Mouse (Mus musculus) right cerebral cortex, adult 18-20 months (tissue): ENCODE measurements around the gene Asic4.

ENCODE experiments used
- DNase-seq: peaks from one replicate; pipeline ENCODE4 v3.0.0; 2022; ENCODE audit warnings: mixed read lengths

Asic4 gene

DNA sequence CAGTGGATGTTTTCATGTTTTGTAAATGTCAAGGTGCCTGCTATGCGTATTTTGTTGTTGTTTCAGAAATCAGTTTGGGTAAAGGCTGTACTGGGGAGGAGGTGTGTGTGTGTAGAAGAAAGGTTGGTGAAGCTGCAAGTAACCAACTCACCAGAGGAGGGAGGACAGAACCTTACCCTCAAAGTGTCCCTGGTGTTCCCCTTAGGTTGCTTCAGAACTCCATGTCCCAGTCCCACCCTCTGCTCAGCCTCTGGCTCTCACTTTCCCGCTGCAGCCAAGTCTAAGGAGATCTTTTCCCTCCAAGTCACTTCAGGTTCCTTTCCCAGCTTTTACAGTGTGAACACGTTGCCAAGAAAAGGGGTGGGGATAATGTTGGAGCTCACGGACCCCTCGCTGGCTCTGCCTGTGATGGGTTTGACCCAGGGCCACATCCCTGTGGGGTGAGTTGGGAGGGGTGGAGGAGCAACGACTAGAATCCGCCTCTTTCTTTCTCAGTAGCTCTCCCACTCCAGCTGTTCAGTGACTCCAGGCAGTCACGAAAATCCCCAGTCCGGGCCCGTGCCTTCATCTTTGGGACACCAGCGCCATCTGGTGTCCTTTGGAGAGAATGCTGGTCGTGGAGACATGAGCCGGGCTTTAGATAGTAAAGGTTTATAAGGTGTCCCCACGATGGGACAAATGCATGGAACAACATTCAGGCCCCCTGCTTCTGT, 17.1 kb downstream of the Asic4 start:
- DNase-seq: peak; percentile 75

DNA sequence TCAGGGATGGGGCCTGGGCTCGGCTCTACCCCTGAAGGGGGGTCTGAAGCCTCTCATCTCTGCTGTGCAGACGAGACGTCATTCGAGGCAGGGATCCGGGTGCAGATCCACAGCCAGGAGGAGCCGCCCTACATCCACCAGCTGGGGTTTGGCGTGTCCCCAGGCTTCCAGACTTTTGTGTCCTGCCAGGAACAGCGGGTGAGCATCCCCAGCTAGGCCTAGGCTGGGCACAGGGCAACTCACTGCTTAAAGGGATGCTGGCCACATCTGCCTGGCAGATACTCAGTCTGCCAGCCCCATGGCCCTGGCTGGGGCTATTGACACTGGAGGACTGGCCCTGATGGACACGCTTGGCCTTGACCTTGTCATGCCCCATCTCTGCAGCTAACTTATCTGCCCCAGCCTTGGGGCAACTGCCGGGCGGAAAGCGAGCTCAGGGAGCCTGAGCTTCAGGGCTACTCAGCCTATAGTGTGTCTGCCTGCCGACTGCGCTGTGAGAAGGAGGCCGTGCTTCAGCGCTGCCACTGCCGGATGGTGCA, 19.1 kb downstream of the Asic4 start:
- DNase-seq: no peak

DNA sequence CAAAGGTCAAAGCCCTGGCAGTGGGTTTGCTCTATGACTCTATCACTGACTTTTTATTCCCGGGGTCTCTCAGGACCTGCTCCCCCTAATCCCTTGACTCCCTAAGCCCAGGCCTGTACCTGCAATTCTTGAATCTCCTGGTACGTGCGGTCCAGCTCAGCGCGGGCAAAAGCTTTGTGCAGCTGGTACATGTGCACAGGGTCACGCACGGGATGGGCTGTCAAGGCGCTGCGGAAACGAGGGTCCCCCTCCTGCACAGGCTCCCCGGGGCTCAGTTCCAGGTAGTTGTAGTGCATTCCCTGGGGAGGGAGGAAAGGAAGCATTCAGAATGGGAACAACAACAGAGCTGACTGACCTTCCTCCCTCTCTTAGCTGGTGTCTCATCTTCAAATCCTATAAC, 26.2 kb downstream of the Asic4 start:
- DNase-seq: no peak

DNA sequence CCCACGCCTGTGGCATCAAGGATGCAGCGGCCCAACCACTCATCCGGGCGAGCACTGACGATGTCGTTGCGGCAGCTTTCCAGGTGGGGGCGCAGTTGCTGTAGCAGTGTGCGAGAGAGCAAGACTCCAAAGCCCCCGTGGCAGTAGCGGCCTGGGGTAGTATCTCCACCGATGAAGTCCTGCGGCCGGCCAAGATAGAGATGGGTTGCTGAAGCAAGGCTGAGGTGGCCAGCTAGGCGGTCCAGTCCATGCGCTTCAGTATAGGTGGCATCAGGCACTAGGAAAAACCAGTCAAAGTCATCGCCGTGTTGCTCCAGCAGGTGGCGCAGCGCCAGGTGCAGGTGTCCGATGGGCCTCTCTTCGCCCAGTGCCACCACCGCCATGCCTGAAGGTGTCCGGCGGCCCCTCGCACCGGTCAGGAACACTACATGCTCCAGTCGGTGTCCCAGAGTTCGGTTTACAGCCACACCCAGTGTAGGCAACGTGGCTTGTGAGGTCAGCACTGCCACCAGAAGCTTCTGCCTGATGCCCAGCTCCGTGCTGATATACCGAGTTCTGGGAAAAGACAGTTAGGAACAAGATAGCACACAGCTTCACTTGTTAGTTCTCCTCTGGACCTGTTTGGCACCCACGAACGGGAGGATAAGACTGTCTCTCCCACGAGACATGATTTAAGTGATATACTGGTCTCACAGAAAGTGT, 27.2 kb downstream of the Asic4 start:
- DNase-seq: peak; percentile 85

DNA sequence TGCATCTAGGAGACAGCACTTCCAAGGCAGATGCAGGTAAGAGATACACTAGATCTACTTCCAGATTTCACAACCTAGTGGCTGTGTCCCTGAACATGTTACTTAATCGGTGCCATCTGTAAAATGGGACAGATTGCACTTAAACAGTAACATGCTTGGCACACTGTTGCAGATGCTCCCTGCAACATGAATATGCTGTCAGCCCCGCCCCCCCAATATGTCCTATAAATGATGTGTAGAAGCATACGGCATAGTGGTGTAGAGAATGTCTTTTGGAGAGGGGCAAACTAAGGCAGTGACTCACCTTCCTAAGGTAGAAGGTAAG, 27.7 kb downstream of the Asic4 start:
- no peak for DNase-seq

DNA sequence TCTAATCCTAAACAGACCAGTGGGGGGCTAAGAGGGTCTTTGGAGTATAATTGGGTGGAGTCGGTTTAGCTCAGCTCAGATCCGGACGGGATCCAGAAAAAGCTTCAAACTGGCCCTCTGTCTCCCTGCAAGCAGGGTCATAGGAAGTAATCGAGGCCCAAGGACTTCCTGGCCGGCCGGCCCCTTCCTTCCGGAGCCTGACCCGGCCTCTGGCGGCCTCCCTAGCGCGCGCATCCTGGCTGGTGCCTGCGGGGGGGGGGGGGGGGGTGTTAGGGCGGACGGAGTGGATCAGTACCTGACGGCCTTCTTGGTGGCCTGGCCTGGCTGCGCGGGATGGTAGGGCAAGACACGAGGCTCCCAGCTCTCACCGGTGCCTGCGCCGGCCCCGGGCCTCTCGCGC, 28.3 kb downstream of the Asic4 start:
- DNase-seq: no peak

DNA sequence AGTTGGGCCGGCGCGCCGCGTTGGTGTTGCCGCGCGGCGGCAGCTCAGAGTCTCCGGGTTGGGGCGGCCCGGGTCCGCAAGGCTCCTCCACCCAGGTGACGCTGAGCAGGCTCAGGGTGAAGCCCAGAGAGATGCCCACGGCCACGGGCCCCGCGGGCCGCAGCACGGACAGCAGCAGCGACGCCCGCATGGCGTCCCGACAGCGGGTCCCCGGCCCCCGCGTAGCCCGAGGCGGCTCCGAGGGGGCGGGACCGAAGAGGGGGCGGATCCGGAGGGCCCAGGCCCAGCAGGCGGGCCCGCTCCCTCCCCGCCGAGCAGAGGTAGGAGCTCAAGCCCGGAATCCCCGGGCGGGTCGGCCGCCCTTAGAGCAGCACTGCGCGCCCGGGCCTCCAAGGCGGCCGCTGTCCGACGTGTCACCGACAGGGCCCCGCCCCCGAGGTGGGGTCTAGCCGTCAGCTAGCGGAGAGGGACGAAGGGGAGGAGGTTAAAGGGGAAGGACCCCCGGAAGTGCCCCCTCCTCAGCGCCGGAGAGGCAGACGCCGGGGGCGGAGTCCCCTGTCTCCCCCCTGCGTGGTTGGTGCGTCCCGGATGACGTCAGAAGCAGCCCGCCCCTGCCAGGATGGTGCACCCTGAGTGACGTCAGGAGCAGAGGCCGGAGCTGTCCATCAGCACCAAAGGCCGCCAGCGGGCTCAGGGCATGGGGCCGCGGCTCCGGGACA, 28.8 kb downstream of the Asic4 start, which contains the start of the genes Chpf and Tmem198:
Gene Chpf, minus strand, starts transcription at position 392 of the 719 bp plus-strand sequence.
Gene Tmem198, plus strand, starts transcription at position 617 of the 719 bp plus-strand sequence.
- peak; percentile 98 for DNase-seq

DNA sequence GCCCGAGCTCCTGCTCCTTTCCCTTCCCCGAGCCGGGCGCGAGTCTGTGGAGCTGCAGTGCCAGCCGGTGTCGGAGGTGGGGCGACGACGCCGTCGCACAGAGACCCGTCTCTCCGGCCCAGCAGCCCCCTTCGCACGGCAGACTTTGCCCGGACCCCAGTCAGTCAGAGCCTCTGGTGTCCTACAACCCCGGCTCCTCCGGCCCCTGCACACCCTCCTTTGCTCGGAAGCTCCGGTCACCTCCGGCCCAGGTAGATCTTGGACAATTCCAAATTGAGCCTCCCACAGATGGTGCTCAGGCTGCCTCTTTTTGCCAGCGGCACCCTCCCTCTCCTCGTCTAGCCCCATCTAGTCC, 29.4 kb downstream of the Asic4 start:
- no peak for DNase-seq

DNA sequence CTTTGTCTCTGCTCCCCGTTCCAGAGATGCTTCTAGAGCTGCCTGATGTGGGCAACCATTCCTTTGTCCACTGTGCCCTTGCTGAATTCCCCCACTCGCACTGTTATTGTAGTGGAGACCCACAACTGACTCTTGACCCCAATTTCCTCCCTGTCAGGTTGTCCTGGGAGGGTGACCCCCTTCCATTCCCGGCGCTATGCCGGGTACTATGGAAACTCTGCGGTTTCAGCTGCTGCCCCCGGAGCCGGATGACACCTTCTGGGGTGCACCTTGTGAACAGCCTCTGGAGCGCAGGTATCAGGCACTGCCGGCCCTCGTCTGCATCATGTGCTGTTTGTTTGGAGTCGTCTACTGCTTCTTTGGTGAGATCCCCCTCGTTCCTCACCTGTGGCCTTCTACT, 29.8 kb downstream of the Asic4 start:
- no peak for DNase-seq

DNA sequence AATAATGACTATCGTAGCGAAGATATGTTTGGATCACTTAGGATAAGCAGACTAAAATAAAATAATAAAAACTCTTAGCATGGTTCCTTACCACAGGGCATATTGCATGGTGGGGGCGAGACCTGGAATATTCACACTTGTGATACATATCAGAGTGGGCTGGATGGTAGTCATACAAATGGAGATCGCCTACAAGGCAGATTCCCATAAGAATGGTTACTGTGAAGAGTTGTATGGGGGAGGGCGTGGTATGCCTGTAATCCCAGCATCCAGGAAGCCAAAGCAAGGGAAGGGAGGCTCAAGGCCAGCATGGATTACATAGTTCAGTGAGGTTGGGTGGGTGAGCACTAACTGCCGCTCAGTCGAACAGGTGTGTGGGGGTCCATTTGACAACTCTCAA, 30.5 kb downstream of the Asic4 start:
- DNase-seq: no peak

DNA sequence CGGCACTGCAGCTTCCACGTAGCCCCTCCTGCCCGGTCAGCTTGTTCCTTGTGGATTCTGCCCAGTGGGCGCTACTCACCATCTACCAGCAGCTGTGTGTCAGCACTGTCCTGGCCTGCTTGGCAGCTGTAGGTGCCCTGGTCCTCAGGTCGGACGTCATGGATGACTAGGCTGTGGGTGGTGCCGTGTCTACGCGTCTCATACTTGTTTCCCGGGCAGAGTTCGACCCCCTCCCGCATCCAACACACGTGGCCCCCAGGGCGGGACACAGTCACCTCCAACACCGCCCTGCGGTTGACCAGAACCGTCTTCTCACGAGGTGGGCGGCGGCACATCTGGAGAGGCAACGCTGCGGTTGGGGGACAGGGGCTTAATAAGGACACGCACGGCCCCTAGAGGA, 36.3 kb downstream of the Asic4 start:
- DNase-seq: no peak

DNA sequence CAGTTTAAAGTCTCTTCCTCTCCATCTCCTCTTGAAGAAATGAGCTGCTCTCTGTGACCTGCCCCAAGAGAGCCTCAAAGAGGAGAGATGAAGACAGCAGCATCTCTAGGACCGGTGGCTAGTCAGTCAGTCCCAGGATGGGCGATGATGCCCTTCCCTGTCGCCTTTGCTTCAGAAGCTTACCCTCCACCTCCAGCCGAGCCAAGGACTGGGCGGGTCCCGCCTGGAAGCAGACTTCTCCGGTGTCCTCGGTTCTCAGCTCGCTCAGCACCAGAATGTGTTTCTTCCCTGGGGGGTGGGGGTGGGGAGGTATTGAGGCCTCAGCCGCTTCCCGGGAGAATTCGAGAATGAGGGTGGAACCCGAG, 36.8 kb downstream of the Asic4 start:
- DNase-seq: no peak

DNA sequence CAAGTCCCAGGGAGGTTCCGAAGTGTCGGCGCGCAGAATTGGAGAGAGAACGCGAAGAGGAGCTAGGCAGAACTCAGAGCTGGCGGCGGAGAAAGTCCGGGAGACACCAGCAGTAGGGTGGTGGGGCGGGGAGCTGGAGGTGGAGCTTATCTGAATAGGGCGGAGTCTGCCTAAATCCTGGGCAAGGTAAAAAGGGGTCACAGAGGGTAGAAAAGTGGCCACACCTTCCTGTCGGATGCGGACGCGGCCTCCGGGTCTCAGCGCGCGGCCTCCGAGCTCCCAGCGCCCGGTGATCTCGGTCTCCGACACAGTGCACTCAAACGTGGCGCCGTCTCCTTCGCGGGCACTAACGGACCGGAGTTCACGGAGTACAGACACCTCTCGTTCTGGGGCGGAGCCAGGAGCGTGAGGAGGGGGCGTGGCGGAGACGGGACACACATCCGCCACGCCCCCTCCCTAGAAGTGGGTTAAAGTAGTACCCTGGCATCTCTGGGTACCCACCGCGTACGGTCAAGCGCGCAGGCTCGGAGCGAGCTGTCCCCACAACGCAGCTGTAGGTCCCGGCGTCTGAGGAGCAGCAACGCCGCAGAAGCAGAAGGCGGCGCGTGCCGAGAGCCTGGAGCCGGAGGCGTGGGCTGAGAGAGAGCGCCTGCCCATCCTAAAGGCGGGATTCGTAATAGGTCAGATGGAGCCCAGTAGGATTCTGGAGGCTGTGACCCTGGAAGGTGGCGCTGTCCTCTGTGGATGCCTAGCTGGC, 37.3 kb downstream of the Asic4 start:
- DNase-seq: peak; percentile 73

DNA sequence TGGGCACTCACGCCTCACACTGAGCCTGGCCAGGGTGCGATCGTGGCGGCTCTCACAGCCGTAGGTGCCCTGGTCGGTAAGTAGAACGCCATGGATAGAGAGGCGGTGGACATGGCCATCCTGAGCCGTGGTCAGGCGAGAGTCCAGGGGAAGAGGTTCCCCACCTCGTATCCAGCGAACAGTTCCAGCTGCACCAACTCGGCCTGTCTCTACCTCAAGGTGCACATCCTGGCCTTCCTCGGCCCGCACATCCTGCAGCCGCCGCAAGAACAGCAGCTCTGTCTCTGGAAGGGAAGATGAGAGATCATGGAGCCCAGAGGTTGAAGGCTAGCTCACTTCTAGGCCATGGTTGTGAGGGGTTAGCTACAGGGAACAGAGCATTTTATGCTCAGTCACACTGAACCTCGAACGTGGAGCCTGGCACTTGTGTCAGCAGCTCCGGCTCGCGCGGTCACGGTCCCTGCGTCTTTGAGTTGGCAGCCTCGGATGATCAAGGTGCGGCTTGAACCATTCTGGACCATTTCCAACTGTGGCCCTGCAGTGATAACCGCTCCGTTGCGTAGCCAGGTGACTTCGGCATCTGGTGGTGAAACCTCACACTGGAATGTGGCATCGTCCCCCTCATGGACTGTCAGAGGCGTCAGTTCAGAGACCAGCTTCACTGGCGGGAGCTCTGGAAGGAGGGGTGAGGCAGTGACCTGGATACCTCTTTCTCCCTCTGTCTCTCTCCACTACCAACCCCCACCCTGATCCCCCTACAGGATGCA, 40.7 kb downstream of the Asic4 start:
- no peak for DNase-seq

DNA sequence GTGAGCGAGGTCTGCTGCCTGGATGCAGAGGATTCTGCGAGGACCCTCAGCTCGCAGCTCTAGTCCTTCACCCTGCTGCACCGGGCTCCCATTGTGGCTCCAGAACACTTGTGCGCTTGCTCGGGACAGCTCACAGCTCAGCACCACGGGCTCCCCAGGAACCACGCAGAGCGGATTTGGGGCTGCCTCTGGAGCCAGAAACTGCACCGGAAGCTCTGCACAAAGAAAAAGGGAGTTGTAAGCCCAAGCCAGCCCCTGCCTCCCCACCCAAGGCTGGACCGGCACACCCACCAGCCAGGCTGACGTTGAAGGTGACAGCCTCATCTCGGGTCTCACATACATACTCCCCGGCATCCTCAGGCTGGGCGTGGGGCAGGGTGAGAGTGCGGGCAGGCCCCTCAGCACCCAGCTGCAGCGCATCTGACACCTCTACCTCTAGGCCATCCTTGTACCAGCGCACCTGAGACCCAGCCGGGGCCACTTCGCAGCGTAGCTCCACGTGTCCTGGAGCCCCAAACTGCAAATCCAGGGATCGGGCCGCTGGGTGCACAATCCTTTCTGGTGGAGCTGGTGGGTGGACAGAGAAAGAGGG, 42.4 kb downstream of the Asic4 start:
- no peak for DNase-seq

DNA sequence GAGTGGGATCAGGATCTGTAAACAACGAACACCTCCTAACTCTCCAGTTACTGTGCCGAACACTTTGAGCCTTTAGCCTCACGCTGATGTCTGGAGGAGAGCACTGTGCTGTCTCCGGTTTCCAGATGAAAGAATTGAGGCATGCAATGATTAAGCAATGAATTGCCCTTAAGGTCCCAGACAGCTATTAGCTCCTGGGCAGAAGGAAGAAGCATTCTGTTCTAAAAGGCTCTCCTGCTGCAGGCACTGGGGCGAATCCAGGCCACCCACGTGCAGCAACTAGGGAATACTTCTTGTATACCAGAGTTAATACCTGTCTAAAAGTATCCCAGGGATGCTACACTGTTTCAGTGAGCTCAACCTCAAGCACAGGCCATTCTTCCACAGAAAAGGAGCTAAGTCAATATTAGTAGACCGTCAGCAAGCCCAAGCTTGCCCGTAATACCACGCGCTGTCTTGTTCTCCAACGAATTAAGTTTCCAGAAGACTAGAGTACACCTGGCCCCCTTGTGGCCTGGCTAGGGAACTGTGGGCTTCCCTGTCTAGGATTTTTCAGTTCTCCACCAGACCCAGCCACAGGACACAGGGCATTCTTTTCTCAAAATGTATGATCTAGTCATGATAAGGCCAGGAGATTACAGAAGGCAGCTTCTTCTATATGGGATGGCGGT, 44.8 kb downstream of the Asic4 start:
- peak; percentile 60 for DNase-seq

DNA sequence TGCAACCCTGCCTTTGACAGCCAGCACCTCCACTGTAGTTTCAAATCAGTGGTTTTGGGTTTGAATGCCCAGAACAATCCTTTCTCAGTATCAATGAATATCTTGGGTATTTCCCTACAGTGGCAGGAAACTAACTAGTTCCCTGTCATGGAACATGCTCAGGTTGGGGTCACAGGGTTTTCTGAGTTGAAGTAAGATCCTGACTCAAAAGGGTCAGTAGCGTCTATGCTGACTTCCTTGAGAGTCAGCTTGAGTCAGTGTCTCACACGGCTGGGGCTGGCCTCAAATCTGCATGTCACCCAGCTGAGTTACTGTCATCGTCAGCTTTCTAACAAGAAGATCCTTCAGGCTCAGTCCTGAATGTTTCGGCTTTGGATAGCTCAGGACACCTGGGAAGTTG, 48.7 kb downstream of the Asic4 start:
- DNase-seq: no peak

DNA sequence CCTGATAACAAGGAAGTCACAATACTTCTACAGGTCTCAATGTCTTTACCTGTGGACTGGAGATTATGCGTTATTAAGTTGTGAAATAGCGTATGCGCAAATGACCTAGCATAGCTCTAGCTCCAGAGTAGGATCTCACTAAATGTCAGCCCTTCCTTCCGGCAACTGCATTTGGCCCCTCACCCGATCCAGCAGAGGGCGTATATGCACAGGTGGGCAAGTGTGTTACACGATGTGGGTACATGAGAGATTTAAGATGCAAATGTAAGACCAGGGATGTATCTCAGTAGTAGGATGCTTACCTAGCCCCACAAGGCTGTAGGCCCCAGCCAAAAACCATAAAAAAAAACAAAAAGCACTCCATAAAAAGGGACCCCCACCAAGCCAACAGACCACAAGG, 49.2 kb downstream of the Asic4 start:
- no peak for DNase-seq

DNA sequence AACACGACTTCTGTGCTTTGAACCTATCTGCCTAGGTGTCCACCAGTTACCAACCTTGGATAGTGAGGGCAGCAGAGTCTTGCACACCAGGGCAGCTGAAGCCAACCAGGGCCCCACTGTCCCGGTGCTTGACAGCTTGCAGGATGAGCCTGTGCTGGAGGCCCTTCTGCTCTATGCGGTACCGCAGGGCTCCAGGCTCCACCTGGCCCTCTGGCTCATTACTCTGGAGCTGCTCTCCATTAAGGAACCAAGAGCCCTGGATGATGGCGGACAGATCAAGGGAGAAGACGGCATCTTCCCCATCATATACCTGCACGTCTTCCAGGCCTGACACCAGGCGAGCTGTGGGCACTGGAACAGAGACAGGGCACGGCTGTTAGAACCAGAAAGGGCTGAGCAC, 51.7 kb downstream of the Asic4 start:
- no peak for DNase-seq

DNA sequence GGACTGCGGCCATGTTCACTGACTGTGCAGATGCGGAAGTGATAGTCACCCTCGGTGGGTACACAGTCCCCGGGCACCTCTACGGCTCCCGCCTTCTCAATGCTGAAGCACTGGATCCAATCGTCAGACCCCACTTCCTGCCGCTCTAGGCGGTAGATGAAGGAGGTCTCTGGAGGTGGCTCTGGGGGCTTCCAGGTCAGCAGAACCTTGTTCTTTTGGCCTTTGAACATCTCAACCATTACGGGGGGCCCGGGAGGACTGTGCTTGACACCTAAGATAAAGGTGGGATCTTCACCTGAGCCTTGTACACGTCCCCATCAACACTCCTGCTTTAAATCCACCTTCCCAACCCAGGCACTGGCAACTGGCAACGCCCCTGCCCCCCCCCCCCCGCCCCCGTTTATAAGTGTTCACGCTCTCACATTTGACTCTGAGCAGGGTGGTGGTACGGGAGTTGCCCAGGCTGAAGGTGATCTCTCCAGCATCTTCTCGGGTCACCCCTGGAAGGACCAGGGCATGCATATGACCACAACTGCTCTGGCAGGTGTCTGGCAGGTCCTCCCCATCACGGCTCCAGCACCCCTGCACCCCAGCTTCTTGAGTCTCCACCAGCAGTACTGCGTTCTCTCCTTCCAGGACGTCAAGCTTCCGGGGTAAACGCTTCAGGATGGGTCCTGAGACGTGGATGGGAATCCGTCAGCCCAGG, 52.9 kb downstream of the Asic4 start:
- no peak for DNase-seq

DNA sequence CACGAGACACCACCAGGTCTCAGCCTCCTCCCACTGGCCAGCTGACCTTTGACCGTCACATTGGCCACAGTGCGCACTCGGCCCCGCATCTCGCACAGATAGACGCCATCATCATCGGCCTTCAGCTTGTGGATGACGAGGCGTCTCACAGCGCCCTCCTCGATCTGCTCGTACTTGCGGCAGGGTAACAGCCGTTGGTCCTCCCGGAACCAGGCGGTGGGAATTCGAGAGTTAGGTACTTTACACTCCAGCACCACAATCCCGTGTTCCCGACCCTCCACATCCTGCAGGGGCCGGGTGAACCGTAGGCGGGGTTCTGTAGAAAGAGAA, 53.4 kb downstream of the Asic4 start:
- no peak for DNase-seq
